8 mouse cellular contexts compared by ENCODE assay signal in the genomic region with DNA sequence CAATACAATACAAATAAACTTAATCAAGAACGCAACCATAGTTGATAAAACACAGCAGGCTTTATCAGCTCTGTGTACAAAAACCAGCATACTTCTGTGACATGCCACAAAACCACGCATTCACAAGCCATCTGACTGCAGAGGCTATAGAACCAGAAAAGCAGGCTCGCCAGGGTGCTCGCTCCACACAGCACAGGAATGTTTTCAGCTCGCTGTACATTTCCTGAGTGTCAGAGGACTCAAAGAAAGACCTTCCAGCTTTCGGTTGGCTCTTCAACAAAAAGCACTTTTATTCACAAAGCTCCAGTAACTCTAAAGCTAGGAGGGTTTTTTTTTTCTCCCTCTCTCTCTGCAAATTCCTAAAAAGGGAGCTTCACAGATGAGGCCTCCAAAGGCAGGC. TPM values are rescaled to one million over a fixed set of nuclear protein-coding genes. Genes with fewer than 3 reads are reported as not detected.
DNase-seq lines count a peak whose midpoint lies in the region; ATAC-seq lines count a peak whose summit lies in the region.

No protein-coding gene starts in this region.

- no peaks in the 10 kb centered on the region for H3K9me3 ChIP-seq in megakaryocyte, embryonic 14.5 days
- H3K9me3 ChIP-seq in forebrain, embryonic 13.5 days (replicated peaks) = no peaks in the 10 kb centered on the region
- H3K9me3 ChIP-seq in lung, embryonic 15.5 days = no peaks in the 10 kb centered on the region
- no peaks in the 10 kb centered on the region for H3K9me3 ChIP-seq in stomach, embryonic 14.5 days (ENCODE audit: control insufficient read depth, low read depth, low read length)

- peak overlapping the region; percentile 51 for H3K27ac ChIP-seq in forebrain, embryonic 13.5 days
- peak overlapping the region; percentile 88 for H3K27ac ChIP-seq in lung, embryonic 15.5 days
- peak overlapping the region; percentile 90 for H3K27ac ChIP-seq in stomach, embryonic 14.5 days (ENCODE audit: low read length)

- H3K9ac ChIP-seq in forebrain, embryonic 13.5 days = no peak overlapping the region
- H3K9ac ChIP-seq in lung, embryonic 15.5 days = no peak overlapping the region
- no peak overlapping the region for H3K9ac ChIP-seq in stomach, embryonic 14.5 days (replicated peaks; ENCODE audit: low read depth, low read length)

- no peaks in the 10 kb centered on the region for H3K27me3 ChIP-seq in megakaryocyte, embryonic 14.5 days (replicated peaks)
- no peaks in the 10 kb centered on the region for H3K27me3 ChIP-seq in forebrain, embryonic 13.5 days
- H3K27me3 ChIP-seq in lung, embryonic 15.5 days = no peaks in the 10 kb centered on the region
- no peaks in the 10 kb centered on the region for H3K27me3 ChIP-seq in stomach, embryonic 14.5 days (ENCODE audit: control insufficient read depth, insufficient read depth, low read length)

- H3K4me2 ChIP-seq in forebrain, embryonic 13.5 days = no peak overlapping the region
- peak overlapping the region; percentile 18 for H3K4me2 ChIP-seq in lung, embryonic 15.5 days
- H3K4me2 ChIP-seq in stomach, embryonic 14.5 days (replicated peaks; ENCODE audit: low read depth, low read length) = 0 out of 2 replicates have a peak overlapping the region, but pooled peaks have one; percentile 25

- no peak for ATAC-seq in megakaryocyte, adult 5-6 weeks (ENCODE audit: poor library complexity, severe bottlenecking)
- no peak for ATAC-seq in forebrain, embryonic 13.5 days
- peak; percentile 53; the same call in 1 of the 2 replicates for ATAC-seq in lung, embryonic 15.5 days (ENCODE audit: borderline replicate concordance, extremely low read depth, low FRiP score, low TSS enrichment)
- peak; percentile 82; the same call in 1 of the 2 replicates for ATAC-seq in stomach, embryonic 14.5 days (ENCODE audit: insufficient number of reproducible peaks, insufficient read depth, low FRiP score, low read depth)

- H3K4me3 ChIP-seq in megakaryocyte, embryonic 14.5 days (replicated peaks) = peak overlapping the region; percentile 2
- no peak overlapping the region for H3K4me3 ChIP-seq in forebrain, embryonic 13.5 days
- H3K4me3 ChIP-seq in lung, embryonic 15.5 days = no peak overlapping the region
- no peak overlapping the region for H3K4me3 ChIP-seq in stomach, embryonic 14.5 days (ENCODE audit: low read depth, low read length)

- DNase-seq in gastrocnemius, postnatal 25 days = no peak
- DNase-seq in natural killer cell, adult 2 months (ENCODE audit: low spot score in 2 of 2) = no peak
- no peak for DNase-seq in retina, embryonic 14.5 days (ENCODE audit: low spot score)

- peaks cover 94% of the 10 kb centered on the region for H3K36me3 ChIP-seq in megakaryocyte, embryonic 14.5 days (replicated peaks; ENCODE audit: low read length)
- no peaks in the 10 kb centered on the region for H3K36me3 ChIP-seq in forebrain, embryonic 13.5 days (ENCODE audit: poor library complexity, severe bottlenecking)
- H3K36me3 ChIP-seq in lung, embryonic 15.5 days = no peaks in the 10 kb centered on the region
- no peaks in the 10 kb centered on the region for H3K36me3 ChIP-seq in stomach, embryonic 14.5 days (ENCODE audit: control insufficient read depth, insufficient read depth, low read length)

- WGBS in forebrain, embryonic 13.5 days = 12% methylated on average over 6 of the region's 6 CpGs
- WGBS in lung, embryonic 15.5 days = 12% methylated on average over 6 of the region's 6 CpGs
- WGBS in stomach, embryonic 14.5 days = 18% methylated on average over 6 of the region's 6 CpGs

- peaks cover 100% of the 10 kb centered on the region for H3K4me1 ChIP-seq in megakaryocyte, embryonic 14.5 days
- peaks cover 23% of the 10 kb centered on the region for H3K4me1 ChIP-seq in forebrain, embryonic 13.5 days
- H3K4me1 ChIP-seq in lung, embryonic 15.5 days = peaks cover 30% of the 10 kb centered on the region
- H3K4me1 ChIP-seq in stomach, embryonic 14.5 days (ENCODE audit: control insufficient read depth, insufficient read depth, low read length) = peaks cover 17% of the 10 kb centered on the region

RNA-seq across cellular contexts. Expression of gene Ptprj, which starts 53.9 kb away (rescaled TPM):
- 2.2 and 8.7 TPM in 2 replicates for polyA plus RNA-seq in megakaryocyte, embryonic 14.5 days (2012; ENCODE audit: insufficient read depth, low replicate concordance)
- total RNA-seq in megakaryocyte, adult 5-6 weeks (2015) = 103 and 104 TPM in 2 replicates
- total RNA-seq in megakaryocyte, adult 5-6 weeks (2017) = 94.7 and 107 TPM in 2 replicates
- 2.1 and 2.2 TPM in 2 replicates for polyA plus RNA-seq in forebrain, embryonic 13.5 days (2015; fragmentation: Nextera tagmentation; extraction: Ambion mirVana)
- 3.4 TPM in 2 replicates for polyA plus RNA-seq in lung, embryonic 15.5 days (2015; fragmentation: Nextera tagmentation; extraction: Ambion mirVana)
- 6.0 and 7.7 TPM in 2 replicates for polyA plus RNA-seq in stomach, embryonic 14.5 days (2014; fragmentation: Nextera tagmentation; extraction: Ambion mirVana)
- 1 to 10 TPM; 3.7 to 4.1 TPM for total RNA-seq in gastrocnemius, postnatal 25 days (2021)

Comparison
In these comparisons a context has a peak if more than half of its experiments do, and no peak if none do; other contexts are left out.
1. ATAC-seq: peak in lung, embryonic 15.5 days (single experiment) and stomach, embryonic 14.5 days (single experiment); none in megakaryocyte, adult 5-6 weeks (single experiment) and forebrain, embryonic 13.5 days (single experiment).
2. Peak in every context shown above with its lines, with median percentiles within 50 percentile points of each other: H3K27ac ChIP-seq.